Mouse (Mus musculus) mouse embryonic stem cell (cell line): ENCODE results near the gene Dchs1.

ENCODE experiments used
- in situ Hi-C, 2 experiments: fragments of 300-500 bp; cut with MboI; formaldehyde crosslinking; loops; 1 replicate in 1 of 2; 3 replicates in 1 of 2; pipeline ENCODE4 v1.14.3; 2019 to 2020; ENCODE audit warnings: low sequenced_read_pairs in 2 of 2, low pct_unique_long_range_greater_than_20kb in 1 of 2, mixed read lengths in 1 of 2; ENCODE audit not compliant: unreplicated experiment in 1 of 2

Dchs1 gene

DNA sequence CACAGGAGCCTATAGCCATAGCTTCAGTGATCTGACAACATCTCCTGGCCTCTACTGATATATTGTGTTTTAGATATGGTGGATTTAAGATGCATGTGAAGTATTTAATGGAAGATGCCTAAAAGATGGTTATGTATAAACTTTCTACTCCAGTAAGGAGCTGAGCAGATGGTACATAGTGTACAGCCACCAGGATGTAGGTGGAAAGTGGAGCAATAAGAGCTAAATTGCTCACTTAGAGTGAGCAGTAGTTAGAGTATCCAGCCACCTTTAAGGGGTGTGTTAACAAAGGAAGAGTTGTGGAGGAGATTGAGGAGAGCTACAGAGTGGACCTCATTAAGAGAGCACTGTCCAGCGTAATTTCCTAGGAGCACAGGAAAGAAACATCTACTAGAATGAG is 3.7 kb upstream of the Dchs1 start:
- in situ Hi-C loops, result no loop called here

DNA sequence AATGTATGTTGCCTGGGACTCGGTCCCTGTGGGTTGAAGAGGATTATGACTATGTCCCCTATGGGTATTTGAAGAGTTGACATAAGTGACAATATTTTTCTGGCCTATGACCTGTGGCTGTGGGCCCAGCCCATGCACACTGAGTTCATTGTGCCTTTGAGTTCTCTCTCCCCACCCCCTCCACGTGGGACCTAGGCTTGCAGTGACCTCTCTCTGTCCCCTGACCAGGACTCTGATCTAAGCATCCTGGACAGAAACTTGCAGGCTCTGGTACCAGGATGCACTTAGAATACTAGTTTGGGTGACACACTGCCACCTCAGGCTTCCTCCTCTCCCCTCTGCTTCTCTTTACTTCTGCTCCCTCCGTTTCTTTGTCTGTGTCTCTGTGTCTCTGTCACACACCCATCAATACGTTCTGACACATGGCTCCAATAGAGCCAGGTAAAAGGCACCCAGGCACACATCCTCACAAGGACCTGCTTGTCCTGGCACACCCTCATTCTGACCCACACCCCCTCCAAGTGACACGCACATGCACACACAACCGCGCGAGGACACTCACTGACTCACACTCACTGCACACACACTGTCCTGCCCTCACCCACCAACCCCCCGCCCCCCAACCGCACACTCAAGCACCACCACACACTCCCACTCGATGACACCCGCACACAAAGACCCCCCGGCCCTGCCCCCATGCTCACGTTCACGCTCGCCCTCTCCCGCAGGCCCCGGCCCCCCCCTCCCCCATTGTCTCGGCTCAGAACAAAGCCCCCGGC is 759 bp downstream of the Dchs1 start:
- in situ Hi-C loops, result no loop called here

DNA sequence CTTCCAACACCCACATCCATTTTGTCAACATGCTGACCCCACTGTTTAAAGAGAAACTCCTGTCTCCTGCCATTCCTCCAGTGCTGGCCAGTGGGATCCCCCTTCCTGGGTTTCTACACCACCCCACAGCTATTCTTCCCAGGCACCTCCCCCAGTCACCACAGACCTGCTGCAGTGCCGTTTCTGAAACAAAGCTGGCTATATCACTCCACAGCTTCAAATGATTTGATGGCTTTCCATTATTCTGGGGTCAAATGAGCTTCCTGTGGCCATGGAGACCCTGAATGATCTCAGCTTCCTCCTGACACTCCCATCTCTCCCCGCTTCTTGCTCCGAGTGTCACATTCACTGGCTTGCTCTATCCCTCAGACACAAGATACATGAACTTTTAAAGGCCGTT is 2.9 kb downstream of the Dchs1 start:
- in situ Hi-C loops, result no loop called here

DNA sequence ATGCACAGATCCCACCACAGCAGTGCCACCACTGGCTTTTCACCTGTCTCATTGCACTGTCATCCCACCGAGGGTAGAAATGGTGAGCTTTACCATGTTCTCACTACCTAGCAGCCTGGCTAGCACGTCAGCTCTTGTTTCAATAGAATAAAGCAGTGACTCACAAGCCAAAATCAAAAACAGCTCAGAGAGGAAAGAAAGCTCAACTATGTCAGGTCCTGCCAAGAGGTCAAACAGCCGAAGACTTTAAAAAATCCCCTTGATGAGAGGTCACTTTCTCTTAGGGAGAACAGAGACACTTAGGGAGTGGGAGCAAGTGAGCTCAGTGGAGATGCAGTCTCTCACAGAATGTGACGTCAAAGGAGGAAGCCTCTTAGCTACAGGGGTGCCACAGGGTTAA is 3.6 kb downstream of the Dchs1 start:
- in situ Hi-C loops, result no loop called here

DNA sequence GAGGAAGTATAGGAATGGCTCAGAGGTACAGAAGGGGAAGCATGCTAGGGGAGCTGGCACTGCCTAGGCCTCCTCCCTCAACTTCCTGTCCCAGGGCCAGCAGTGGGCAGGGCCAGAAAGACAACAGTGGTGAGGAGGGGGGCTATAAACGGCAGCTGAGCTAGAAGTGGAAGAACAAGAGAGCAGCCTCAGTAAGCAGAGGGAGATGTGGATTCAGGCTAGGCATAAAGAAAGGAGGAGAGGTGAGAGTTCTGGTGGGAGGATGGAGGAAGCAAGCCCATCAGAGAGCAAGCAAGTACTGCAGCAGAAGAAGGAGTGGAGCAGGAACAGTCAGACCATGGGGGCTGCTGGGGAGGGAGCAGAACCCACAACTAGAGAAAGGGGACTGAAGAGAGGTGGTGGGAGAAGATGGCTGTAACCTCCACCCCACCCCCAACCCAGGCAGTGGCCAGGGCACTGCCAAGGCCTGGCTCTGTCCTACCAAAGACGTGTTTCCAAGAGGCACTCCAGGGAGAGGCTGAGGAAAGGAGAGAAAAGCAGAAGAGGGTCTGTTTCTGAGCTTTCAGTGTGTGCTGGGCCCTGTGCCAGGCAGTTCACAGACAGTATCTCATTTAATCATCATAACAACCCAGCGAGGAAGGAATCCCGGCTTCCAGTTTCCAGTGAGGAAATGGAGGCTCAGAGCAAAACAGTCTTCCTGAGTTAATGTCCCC is 8.7 kb downstream of the Dchs1 start:
- in situ Hi-C loops, result no loop called here

DNA sequence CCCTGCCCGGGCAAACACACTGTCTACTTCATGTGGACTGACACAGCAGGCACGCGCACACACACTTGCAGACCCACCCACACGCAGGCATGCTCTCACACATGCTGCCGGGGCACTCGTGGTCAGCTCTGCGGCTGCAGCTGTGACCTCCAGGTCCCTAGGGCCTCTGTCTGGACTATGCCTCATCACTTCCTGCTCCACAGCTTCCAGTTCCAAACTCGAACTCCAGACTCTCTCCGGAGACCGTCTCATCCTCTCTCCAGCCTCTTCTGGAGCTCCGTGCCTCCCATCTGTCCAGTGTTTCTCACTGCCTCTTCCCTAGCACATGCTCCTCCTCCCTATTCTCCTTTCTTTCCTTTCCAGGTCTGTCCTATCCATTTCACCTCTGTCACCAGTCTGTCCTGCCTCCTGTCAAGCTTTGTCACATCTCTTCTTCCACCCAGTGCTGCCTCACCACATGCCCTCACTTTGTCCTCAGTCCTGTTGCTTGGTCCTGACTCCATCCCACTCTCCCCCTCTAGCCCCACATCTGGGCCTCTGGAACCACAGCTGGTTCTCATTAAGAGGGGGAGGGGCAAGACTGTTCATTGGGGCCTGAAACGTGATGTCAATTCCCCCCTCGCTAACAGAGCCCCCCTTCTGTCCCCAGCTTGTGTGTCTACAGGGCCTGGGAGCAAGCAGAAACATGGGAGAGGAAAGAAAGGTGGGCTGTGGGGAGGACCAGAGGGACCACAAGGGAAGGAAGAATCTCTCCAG is 9.5 kb downstream of the Dchs1 start:
- in situ Hi-C loops, result no loop called here

DNA sequence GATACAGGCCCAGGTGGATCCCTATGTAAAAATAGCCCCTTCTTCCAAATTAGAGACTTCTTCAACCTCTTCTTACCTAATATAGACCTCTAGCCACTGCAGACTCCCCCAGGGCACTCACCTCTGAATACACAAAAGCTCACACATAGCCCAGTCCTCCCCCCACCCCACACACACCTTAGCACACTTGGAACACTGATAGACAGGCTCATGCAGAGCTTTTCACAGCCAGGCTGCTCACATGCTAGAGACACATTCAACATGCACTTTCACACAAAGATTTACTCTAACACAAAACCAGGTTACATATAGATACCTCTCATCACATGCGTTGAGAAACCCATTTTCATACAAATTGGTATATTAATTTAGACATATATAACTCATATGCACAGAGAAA is 10.1 kb downstream of the Dchs1 start:
- in situ Hi-C loops, result no loop called here

DNA sequence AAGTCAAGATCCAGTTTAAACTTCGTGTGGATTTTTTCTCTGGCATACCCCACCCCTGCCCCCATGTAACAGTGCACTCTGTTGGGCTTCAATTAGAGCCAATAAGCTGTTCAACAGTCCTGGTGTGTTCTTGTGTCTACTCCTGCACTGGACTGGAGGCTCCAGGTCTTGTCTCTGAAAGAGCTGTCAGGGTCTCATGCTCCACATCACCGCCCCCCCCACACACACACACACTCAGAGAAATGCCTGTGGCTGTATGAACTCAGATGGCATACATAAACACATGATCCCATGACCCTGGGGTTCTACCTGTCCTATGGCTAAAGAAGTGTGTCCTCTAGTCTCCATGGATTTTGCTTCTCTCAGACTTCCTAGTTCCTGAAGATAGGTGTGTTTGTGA is 11.4 kb downstream of the Dchs1 start:
- in situ Hi-C loops, result no loop called here

DNA sequence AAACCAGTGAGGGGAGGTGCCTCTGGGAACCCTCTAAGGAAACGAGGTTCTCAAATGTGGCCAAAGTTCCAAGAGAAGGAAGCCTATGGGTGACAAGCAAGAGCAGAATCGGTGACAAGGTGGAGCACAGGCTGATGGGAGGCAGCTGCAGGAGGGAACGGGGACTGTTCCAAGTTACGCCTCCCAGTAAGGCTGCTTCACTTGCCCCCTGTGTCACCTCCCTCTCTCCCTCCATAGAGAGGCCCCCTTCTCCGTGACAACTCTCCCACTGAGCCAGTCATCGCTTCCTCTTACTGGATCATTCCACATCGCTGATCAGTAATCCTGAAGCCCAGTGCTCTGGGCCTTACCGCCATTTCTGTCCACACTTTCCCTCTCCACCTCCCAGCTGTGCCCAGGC is 12.8 kb downstream of the Dchs1 start:
- in situ Hi-C loops, result no loop called here

DNA sequence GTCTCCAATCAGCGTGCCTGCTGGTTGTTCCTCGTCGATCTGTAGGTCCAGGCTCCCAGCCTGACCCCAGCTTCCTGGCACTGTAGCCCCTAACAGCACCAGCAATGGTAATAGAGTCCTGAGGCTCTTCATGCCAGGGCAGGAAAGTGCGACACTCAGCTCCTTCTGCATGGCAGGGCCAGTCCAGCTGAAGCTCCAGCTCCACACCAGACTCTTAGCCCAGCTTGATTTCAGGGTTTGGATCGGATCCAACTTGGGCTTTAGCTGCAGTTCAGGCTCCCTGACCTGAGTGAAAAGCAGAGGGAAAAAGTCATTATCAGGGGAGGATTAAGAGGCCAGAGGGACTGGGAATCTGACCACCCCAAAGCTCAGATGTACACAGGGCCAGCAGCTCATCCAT is 14.4 kb downstream of the Dchs1 start:
- in situ Hi-C loops, result no loop called here

DNA sequence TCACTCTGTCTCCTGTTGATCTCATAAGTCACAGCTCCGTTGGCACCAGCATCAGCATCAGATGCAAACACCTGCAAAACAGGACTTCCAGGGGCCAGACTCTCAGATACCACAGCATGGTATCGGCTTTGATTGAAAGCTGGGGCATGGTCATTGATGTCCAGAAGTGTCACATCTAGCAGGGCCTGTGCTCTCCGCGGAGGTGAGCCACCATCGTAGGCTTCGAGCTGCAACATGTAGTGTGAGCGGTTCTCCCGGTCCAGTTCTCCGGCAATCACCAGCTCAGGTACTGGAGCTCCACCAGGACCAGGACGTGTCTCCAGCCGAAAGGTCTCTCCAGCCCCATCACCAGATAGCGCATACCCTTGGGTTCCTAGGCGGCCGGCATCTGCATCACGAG is 15.1 kb downstream of the Dchs1 start:
- in situ Hi-C loops, result no loop called here

DNA sequence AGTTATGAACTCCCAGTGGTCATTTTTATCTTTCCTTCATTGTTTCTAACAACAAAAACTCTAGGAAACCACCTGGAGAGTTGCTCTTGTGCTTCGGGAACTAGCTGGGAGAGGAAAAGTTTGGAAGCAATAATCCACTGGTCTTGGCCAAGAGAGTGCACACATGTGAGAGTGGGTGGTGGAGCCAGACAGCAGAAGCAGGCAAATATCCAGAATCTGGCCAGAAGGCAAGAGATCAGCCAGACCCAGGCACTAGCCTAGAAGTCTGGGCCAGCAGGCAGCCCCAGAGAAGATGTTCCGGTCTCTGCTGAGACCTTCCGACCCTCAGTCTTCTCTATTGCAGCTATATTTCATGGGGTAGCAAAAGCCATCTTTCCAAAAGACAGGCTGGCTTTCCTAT is 17.5 kb downstream of the Dchs1 start:
- in situ Hi-C loops, result no loop called here

DNA sequence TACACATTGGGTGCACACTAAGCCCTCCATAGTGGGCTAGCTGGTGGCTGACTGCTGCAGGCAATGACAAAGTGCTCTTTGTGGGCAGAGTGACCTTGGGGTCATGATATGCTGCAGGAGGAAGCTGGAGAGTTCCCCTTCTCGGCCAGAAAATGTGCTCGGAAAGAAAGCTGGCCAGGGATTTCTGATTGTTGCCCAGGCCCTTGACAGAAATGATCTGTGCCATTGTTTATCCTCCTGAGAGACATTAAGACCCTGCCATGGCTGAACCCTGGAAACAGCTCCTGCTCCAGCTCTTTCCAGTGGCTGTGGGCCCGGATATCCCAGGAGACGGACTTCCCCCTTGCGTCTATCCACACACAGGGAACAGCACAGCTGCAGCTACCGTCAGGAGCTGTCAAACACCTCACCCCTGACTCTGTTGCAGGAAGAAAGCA is 19.7 kb downstream of the Dchs1 start:
- in situ Hi-C loops, result no loop called here

DNA sequence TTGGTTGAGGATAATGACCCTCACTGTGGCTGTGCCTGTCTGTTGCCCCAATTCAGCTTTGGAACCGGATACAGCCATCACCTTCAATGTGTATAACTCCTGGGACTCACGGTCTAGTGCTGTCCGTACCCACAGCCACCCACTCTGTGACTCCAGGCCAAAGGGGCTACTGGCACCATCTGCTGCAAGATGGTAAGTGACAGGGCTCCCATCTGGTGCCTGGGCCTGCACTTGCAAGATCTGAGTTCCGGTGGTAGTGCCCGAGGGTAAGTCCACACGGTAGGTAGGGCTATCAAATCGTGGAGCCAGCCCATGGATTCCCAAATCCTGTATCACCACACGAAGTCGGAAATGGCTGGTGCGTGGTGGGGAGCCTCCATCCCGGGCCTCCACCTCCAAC is 23.1 kb downstream of the Dchs1 start:
- in situ Hi-C loops, result no loop called here

DNA sequence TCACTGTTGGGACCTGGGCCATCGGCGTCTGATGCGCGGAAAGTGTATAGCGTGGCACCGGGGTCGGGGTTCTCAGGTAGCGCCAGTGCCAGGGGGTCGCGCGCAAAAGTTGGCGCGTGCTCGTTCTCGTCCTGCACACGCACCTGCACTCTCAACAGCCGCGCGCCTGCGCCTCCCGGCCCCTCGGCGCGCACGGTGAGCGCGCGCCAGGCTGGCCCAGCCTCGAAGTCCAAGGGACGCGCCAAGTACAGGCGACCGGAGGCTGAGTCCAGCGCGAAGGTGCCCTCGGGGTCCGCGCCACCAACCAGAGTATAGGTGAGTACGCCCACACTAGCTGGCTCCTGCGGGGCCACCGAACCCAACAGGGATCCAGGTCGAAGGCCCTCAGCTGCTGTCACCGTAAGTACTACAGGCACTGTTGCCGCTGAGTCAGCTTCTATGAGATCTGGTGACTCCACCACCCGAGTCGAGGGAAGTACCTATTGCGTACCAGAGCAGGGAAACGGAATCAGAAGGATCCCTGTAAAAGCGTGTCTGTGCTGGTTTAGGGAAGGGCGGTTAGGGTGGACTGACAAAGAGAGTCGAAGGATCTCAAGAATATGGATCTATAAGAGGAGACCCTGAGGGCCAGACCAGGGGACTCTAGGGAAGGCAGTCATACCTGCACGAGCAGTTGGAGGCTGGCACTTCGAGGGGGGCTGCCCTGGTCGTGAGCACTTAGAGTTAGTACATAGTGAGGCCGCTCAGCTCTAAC is 24.8 kb downstream of the Dchs1 start:
- in situ Hi-C loops, result no loop called here

DNA sequence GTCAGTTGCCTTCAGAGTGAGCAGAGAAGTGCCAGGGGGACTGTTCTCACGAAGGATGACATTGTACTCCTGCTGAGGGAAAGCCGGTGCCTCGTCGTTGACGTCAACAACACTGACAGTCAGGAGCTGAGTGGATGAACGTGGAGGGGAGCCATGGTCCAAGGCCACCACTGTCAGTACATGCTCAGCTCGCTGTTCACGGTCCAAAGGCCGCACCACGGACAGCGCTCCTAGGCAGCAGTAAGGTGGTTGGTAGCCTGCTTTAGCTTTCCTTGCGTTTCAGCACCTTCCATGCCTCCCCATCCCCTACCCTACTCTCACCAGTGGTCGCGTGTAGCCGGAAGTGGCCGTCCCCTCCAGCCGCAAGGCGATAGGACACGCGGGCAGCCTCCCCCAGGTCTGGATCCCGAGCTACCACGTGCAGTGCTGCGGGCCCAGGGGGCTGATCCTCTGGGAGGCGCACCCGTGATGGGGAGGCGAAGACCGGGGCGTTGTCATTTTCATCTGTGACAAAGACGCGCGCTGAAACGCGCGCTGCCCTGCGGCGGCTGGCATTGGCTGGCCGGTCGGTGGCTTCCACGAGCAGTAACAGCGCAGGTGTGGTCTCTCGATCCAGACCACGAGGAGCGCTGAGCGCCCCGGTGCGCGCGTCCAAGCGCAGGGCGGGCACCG is 25.5 kb downstream of the Dchs1 start:
- in situ Hi-C loops, result no loop called here

DNA sequence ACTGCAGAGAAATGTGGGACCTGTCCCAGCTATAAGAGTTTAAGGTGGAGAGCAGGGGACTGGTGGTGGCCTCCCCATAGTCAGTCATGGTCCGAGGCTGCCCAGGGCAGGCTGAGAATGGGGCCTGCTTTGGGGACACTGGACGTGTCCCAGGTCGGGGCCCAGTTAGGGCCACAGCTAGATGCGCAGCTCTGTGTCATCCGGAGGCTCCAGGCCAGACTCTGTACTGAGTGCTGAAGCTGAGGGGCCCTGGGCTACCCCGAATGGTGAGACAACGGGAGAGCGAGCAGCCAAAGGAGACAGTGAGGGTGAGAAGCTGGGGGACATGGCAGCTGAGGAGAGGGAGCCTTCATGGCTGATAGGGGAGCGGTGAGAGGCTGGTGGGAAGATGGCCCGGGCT is 34.2 kb downstream of the Dchs1 start:
- in situ Hi-C loops, result no loop called here

DNA sequence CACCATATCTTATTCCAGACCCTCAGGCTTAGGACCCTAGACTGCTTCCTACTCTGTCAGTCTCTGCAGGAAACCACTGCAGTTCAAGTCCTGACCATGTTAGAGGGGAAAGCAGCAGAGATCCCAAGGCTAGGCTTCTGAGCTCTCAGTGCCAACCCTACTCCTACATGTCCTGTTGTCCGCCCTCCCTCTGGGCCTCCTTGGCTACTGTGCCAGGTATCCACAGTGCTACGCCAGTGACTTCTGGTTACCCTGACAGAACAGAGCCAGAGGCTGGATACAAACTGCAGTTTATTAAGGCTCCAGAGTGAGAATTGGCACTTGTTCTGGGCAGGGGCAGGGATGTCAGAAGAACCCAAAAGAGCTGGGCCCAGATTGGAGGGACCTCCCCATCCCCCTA is 34.7 kb downstream of the Dchs1 start:
- in situ Hi-C loops, result no loop called here
